Mouse (Mus musculus) kidney, embryonic 16.5 days (tissue): ENCODE data around the gene Ppfia2. TPM values are rescaled to one million over a fixed set of nuclear protein-coding genes. Genes with fewer than 3 reads are reported as not detected.

ENCODE experiments used
- ATAC-seq: fragments of 200-750 bp; cut with Nextera tagmentation; 2 replicates; pipeline ENCODE4 v1.8.0; 2017; ENCODE audit warnings: moderate TSS enrichment; ENCODE audit not compliant: low FRiP score, low TSS enrichment
- H3K27ac ChIP-seq: fragments of 300-500 bp; sonication (generic); 2 replicates; pipeline ENCODE4 v1.5.1; 2014; ENCODE audit warnings: low read length
- H3K27me3 ChIP-seq: fragments of 300-500 bp; sonication (generic); 2 replicates; pipeline ENCODE4 v1.6.1; 2014; ENCODE audit warnings: low read length, control low read depth, mixed read lengths; ENCODE audit not compliant: insufficient read depth
- H3K36me3 ChIP-seq: fragments of 300-500 bp; sonication (generic); 2 replicates; pipeline ENCODE4 v1.6.1; 2014; ENCODE audit warnings: low read length, control low read depth, mixed read lengths; ENCODE audit not compliant: insufficient read depth
- H3K4me1 ChIP-seq: fragments of 300-500 bp; sonication (generic); 2 replicates; pipeline ENCODE4 v1.6.1; 2014; ENCODE audit warnings: low read length, control low read depth, mixed read lengths; ENCODE audit not compliant: insufficient read depth
- H3K4me2 ChIP-seq: fragments of 300-500 bp; sonication (generic); replicated peaks from 2 replicates; pipeline ENCODE4 v1.6.1; 2014; ENCODE audit warnings: low read depth, low read length
- H3K4me3 ChIP-seq: fragments of 300-500 bp; sonication (generic); 2 replicates; pipeline ENCODE4 v1.5.1; 2014; ENCODE audit warnings: mild to moderate bottlenecking, low read length
- H3K9ac ChIP-seq: fragments of 300-500 bp; sonication (generic); replicated peaks from 2 replicates; pipeline ENCODE4 v1.6.1; 2014; ENCODE audit warnings: low read length
- H3K9me3 ChIP-seq: fragments of 300-500 bp; sonication (generic); 2 replicates; pipeline ENCODE4 v1.6.1; 2016; ENCODE audit warnings: low read length, control low read depth
- WGBS: fragments of 180-500 bp; shearing (Covaris S2); extraction: QIAGEN DNeasy Blood & Tissue Kit; methylation state at CpG from one replicate; pipeline ENCODE4 v1.1.7; 2014; 5-methylcytosine and 5-hydroxymethylcytosine counted together
- polyA plus RNA-seq: library from polyadenylated mRNA; unstranded; fragments of >200 nt; fragmentation: Nextera tagmentation; extraction: Ambion mirVana; gene quantifications from 2 replicates; pipeline ENCODE4 v1.2.1, GENCODE M21; 2015

Gene Ppfia2
- polyA plus RNA-seq, 1 experiment from 2014 or later: 0.30 TPM

DNA sequence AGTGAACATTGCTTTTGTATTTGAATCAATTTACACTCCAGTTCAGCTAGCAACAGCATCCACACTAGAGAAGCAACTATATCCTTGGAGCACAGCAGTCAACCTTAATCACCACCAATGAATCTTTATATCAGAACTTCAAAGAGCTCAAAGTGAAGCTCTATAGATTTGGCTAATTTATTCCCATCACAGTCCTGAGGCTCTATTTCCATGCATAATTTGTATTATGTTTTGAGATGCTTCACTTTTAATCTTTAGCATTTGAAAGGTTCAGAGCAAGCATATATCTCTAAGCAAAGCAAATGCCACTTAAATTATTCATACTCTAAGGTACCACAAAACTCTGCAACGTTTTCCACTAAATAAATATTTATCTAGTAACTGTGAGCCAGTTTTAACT is 402.6 kb downstream of the Ppfia2 start:
- ATAC-seq: no peak
- WGBS: 26% methylated on average over 1 of the region's 1 CpGs
- Histone ChIP-seq H3K27me3 (no peaks in the 10 kb centered on the region), H3K27ac (no peak overlapping the region), H3K36me3 (no peaks in the 10 kb centered on the region), H3K9me3 (no peaks in the 10 kb centered on the region), H3K9ac (no peak overlapping the region), H3K4me1 (no peaks in the 10 kb centered on the region), H3K4me2 (no peak overlapping the region), H3K4me3 (no peak overlapping the region)

DNA sequence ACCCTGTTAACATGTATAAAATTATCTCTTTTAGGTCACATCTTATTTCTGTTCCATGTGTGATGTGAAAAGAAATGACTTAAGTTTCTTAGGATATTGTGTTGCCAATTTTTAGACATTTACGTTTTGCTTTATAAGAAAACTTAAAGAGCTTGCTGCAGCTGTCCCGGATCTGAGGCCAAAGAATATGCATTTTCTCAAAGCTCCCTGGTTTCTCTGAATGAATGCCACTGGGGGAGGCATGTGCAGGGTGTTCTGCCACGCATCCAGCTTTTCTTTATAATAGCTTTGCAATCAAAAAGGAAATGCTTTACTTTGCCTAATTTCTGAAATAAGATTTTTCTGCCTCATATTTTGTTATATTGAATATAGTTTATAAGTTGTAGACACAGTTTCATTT is 411.2 kb downstream of the Ppfia2 start:
- Histone ChIP-seq H3K4me2 (no peak overlapping the region), H3K9me3 (no peaks in the 10 kb centered on the region), H3K9ac (no peak overlapping the region), H3K36me3 (no peaks in the 10 kb centered on the region), H3K4me1 (no peaks in the 10 kb centered on the region), H3K27me3 (no peaks in the 10 kb centered on the region), H3K4me3 (no peak overlapping the region), H3K27ac (no peak overlapping the region)
- ATAC-seq: no peak
- WGBS: 67% methylated on average over 3 of the region's 3 CpGs

DNA sequence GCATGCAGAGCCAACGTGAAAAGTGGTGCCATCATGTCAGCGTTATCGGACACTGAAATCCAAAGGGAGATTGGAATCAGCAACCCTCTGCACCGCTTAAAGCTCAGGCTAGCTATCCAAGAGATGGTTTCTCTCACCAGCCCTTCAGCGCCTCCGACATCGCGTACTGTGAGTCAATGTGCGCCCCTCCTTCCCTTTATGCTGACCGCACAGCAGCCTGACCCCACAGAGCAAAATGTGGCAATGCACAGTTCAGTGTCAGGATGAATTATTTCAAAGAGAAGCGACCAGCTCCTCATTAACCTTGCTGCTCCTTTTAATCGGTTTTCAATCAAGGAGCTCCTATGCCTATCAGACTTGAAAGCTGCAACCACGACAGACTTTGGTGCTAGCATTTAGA is 426.2 kb downstream of the Ppfia2 start:
- no peaks in the 10 kb centered on the region for H3K27me3 ChIP-seq
- ATAC-seq: no peak
- no peaks in the 10 kb centered on the region for H3K4me1 ChIP-seq
- H3K4me3 ChIP-seq: no peak overlapping the region
- H3K36me3 ChIP-seq: no peaks in the 10 kb centered on the region
- no peak overlapping the region for H3K27ac ChIP-seq
- no peak overlapping the region for H3K9ac ChIP-seq
- WGBS: 63% methylated on average over 13 of the region's 13 CpGs
- H3K4me2 ChIP-seq: no peak overlapping the region
- no peaks in the 10 kb centered on the region for H3K9me3 ChIP-seq

DNA sequence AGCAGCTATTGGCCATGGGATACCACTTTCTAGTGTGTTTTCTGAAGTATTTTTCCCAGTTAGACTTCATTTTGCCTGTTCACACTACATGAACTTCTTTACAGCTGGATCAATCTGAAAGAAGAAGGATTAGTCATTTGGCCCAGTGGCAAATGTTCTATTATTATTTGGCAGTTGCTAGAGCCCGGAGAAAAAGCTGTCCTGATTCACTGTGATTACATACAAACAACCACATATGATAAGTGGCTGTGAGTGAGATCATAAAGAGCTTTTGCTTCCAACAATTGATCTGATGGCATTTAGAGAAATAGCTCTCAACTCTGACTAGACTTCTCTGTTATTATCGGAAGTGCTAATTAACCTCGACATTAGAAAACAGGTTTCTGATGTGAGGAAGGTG is 440.0 kb downstream of the Ppfia2 start:
- Histone ChIP-seq H3K4me1 (no peaks in the 10 kb centered on the region), H3K27me3 (no peaks in the 10 kb centered on the region), H3K4me3 (no peak overlapping the region), H3K4me2 (no peak overlapping the region), H3K36me3 (no peaks in the 10 kb centered on the region), H3K27ac (no peak overlapping the region), H3K9me3 (no peaks in the 10 kb centered on the region; the same call in 1 of the 2 replicates), H3K9ac (no peak overlapping the region)
- no peak for ATAC-seq
- WGBS: 86% methylated on average over 3 of the region's 3 CpGs

DNA sequence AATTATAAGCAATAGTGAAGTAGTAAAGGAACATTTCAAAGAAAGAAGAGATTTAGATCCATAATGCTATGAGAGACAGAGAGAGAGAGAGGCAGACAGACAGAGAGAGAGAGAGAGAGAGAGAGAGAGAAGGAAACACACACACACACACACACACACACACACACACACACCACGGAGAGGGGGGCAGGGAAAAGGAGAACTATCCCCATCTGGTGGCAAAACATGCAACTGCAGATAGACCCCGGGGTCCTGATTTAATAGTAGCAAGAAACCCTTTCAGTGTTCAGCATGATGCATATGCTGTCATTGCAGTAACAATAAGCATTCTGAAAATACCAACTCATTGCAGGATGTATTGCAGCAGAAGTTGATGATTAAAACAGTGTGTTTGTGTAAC is 442.9 kb downstream of the Ppfia2 start:
- no peak overlapping the region for H3K9ac ChIP-seq
- H3K27ac ChIP-seq: no peak overlapping the region
- no peak overlapping the region for H3K4me2 ChIP-seq
- H3K4me3 ChIP-seq: no peak overlapping the region
- ATAC-seq: no peak
- H3K27me3 ChIP-seq: no peaks in the 10 kb centered on the region
- 25% methylated on average over 2 of the region's 2 CpGs for WGBS
- no peaks in the 10 kb centered on the region; the same call in 1 of the 2 replicates for H3K9me3 ChIP-seq
- no peaks in the 10 kb centered on the region for H3K4me1 ChIP-seq
- no peaks in the 10 kb centered on the region for H3K36me3 ChIP-seq

DNA sequence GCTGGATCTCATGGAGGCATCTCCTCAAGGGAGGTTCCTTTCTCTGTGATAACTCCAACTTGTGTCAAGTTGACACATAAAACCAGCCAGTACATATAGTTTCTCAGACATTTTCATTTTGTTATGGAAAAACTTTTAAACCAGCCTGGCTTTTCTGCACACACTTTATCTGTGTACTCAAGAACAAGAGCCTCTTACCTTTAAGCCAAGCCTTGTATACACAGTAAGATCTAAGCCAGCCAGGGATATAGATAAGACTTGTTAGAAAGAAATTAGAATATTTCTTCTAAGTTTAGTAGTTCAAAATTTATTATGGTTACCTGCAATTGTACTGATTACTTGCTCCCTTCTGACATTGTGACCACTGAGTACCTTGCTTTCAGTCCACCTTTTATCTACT is 444.1 kb downstream of the Ppfia2 start:
- Histone ChIP-seq H3K9me3 (no peaks in the 10 kb centered on the region; the same call in 1 of the 2 replicates), H3K4me1 (no peaks in the 10 kb centered on the region), H3K27ac (no peak overlapping the region), H3K9ac (no peak overlapping the region), H3K4me3 (no peak overlapping the region), H3K36me3 (no peaks in the 10 kb centered on the region), H3K27me3 (no peaks in the 10 kb centered on the region), H3K4me2 (no peak overlapping the region)
- no peak for ATAC-seq

DNA sequence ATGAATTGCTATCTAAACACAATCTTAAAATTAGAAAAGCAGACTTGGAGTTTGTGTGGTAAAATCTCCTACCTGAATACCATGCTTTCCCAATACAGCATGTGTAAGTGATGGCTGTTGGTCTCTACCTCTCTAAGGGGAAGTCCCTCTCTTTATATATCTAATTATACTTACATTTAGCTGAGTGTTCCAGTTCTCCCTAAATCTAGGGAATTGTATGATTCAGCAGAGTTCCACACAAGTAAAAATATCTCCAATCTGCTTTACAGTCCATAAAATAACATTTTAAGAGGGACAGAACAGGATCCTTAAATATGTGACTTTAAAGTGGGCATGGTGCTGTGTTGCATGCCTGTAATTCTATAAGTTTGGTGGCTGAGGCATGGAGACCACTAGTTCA is 444.7 kb downstream of the Ppfia2 start:
- Histone ChIP-seq H3K4me1 (no peaks in the 10 kb centered on the region), H3K27me3 (no peaks in the 10 kb centered on the region), H3K4me3 (no peak overlapping the region), H3K9me3 (no peaks in the 10 kb centered on the region; the same call in 1 of the 2 replicates), H3K9ac (no peak overlapping the region), H3K36me3 (no peaks in the 10 kb centered on the region), H3K27ac (no peak overlapping the region), H3K4me2 (no peak overlapping the region)
- ATAC-seq: no peak

DNA sequence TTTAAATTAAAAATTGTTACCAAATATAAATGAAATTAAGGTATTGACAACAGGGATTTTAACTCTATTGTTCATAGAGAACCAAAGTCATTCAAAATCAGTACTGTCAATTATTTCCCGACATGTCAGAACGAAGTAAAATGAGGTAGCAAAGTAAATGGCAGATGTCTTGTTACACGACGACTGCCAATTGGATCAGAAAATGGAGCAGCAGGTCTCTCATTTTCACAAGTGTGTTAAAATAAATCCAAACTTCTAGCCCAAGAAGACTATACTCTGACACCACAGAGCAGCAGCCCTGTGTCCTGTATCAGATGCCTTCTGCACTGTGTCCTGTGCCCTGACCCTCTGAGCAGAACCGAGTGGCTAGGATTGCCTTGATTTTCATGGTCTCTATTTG is 454.2 kb downstream of the Ppfia2 start:
- H3K9ac ChIP-seq: no peak overlapping the region
- no peaks in the 10 kb centered on the region for H3K36me3 ChIP-seq
- no peak overlapping the region for H3K4me2 ChIP-seq
- no peaks in the 10 kb centered on the region for H3K27me3 ChIP-seq
- no peaks in the 10 kb centered on the region for H3K4me1 ChIP-seq
- H3K4me3 ChIP-seq: no peak overlapping the region
- 87% methylated on average over 5 of the region's 5 CpGs for WGBS
- no peak overlapping the region for H3K27ac ChIP-seq
- H3K9me3 ChIP-seq: no peaks in the 10 kb centered on the region
- no peak for ATAC-seq

DNA sequence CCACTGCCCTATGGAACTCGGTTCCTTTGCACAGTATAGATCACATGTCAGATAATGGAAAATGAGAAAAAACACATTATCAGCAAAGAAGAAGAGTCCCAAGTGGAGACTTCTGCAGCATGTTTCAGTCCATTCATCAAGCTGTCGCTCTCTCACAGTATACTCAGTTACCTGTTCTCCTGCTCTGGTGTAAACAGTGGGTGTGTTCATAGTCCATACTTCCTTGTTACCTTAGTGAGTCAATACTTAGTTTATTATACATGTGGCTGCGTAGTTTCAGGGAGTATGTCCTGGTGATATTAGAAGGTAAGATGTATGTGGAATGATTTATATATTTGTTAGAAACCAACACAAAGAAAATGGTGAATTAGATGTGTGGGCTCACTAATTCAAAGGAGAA is 454.7 kb downstream of the Ppfia2 start:
- no peak overlapping the region for H3K4me2 ChIP-seq
- H3K4me1 ChIP-seq: no peaks in the 10 kb centered on the region
- no peak overlapping the region for H3K4me3 ChIP-seq
- WGBS: 85% methylated on average over 3 of the region's 3 CpGs
- ATAC-seq: no peak
- no peak overlapping the region for H3K9ac ChIP-seq
- no peaks in the 10 kb centered on the region for H3K9me3 ChIP-seq
- no peaks in the 10 kb centered on the region for H3K27me3 ChIP-seq
- H3K27ac ChIP-seq: no peak overlapping the region
- H3K36me3 ChIP-seq: no peaks in the 10 kb centered on the region

DNA sequence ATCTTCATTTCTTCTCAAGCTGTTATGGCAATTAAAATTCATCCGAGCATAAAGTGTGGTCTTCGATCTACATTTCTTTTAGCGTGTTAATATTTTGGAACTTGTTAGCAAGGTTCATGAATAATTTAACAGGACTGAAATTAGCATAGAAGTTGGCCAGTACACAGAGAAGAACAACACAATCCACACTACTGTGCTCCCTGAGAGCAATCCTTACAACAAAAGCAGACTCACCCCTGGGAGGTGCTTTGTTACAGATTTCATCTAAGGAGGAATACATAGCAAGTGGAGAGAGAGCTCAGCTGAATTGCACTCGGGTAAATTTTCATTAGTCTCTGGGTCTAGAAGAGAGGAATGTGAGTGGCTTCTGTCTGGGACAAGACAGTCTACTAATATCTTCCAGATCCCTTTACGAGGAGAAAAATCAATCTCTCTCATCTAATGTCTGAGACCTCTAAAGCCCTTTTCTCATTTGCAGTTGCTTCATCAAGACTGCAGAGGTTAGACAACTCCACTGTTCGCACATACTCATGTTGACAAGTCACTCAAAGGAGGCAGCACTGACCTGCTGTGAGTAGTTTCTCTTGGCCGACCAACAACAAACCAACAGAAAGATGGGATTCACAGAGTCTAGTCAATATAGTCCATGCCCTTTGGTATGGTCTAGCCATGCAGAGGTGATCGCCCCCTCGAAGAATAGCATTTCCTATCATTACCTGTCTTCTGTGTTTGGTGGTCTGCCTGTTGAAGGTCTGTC is 458.6 kb downstream of the Ppfia2 start:
- H3K9ac ChIP-seq: no peak overlapping the region
- H3K4me1 ChIP-seq: no peaks in the 10 kb centered on the region
- ATAC-seq: no peak
- no peaks in the 10 kb centered on the region for H3K36me3 ChIP-seq
- no peak overlapping the region for H3K27ac ChIP-seq
- H3K4me3 ChIP-seq: no peak overlapping the region
- H3K27me3 ChIP-seq: no peaks in the 10 kb centered on the region
- H3K9me3 ChIP-seq: no peaks in the 10 kb centered on the region
- 79% methylated on average over 9 of the region's 9 CpGs for WGBS
- H3K4me2 ChIP-seq: no peak overlapping the region
